Mouse (Mus musculus) G1E (cell line): ENCODE results near the gene Spink4.

Source experiments
- CTCF ChIP-seq: IDR thresholded peaks from 2 replicates; pipeline ENCODE4 v1.5.1; 2012; ENCODE audit warnings: low read depth, low read length, inconsistent platforms, mixed read lengths
- GATA1 ChIP-seq: IDR thresholded peaks from 2 replicates; pipeline ENCODE4 v1.6.1; 2012; ENCODE audit warnings: borderline replicate concordance, low read length, inconsistent platforms, mixed read lengths
- GATA2 ChIP-seq: IDR thresholded peaks from 2 replicates; pipeline ENCODE4 v1.6.1; 2012; ENCODE audit warnings: low read depth, low read length, inconsistent platforms, borderline replicate concordance
- TAL1 ChIP-seq: conservative IDR thresholded peaks from 2 replicates; pipeline ENCODE4 v1.6.1; 2012; ENCODE audit warnings: low read depth, low read length, inconsistent platforms, mixed read lengths

DNA sequence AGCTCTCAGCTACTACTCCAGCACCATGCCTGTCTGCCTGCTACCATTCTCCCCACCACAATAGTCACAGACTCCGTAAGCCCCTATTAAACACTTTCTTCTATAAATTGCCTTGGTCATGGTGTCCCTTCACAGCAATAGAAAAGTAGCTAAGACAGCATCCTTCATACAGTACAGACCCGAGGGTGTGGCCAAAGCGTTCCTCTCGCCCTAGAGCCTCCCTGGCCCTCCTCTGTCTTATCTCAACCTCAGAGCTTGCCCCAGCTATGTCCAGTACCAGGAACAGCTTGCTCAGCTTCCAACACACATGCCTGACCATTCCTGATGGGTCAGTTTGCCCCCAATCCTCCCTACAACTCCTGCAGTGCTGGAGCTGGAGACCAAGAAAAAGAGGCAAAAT lies 19.2 kb upstream of the Spink4 start:
- no peak for TF ChIP-seq CTCF
- TF ChIP-seq GATA1 = no peak
- no peak for TF ChIP-seq TAL1
- TF ChIP-seq GATA2 = no peak
